8 mouse cellular contexts compared by ENCODE assay signal in genomic region chr9:50452303-50452775, GRCm38 (mm10). TPM values are rescaled to one million over a fixed set of nuclear protein-coding genes. Genes with fewer than 3 reads are reported as not detected.
DNase-seq lines count a peak whose midpoint lies in the region; ATAC-seq and TF ChIP-seq lines count a peak whose summit lies in the region.

No protein-coding gene starts in this region.

- peaks cover 11% of the 10 kb centered on the region for H3K4me1 ChIP-seq in forebrain, embryonic 14.5 days (ENCODE audit: control insufficient read depth, insufficient read depth, low read length)
- no peaks in the 10 kb centered on the region for H3K4me1 ChIP-seq in liver, postnatal 0 days (ENCODE audit: insufficient read depth)
- no peaks in the 10 kb centered on the region for H3K4me1 ChIP-seq in neural tube, embryonic 14.5 days (ENCODE audit: control insufficient read depth, insufficient read depth, low read length)
- H3K4me1 ChIP-seq in testis, adult 2 months (ENCODE audit: control insufficient read depth, insufficient read depth, low read length) = peaks cover 4% of the 10 kb centered on the region

- 14% methylated on average over 10 of the region's 10 CpGs for WGBS in forebrain, embryonic 14.5 days
- 11% methylated on average over 10 of the region's 10 CpGs for WGBS in liver, postnatal 0 days (ENCODE audit: insufficient replicate concordance)
- WGBS in neural tube, embryonic 14.5 days = 18% methylated on average over 10 of the region's 10 CpGs

- no peaks in the 10 kb centered on the region for H3K9me3 ChIP-seq in forebrain, embryonic 14.5 days (replicated peaks; ENCODE audit: control insufficient read depth, low read length)
- no peaks in the 10 kb centered on the region for H3K9me3 ChIP-seq in liver, postnatal 0 days (ENCODE audit: low read length)
- no peaks in the 10 kb centered on the region for H3K9me3 ChIP-seq in neural tube, embryonic 14.5 days (ENCODE audit: control insufficient read depth, low read length)

- peak overlapping the region; percentile 21 for H3K9ac ChIP-seq in forebrain, embryonic 14.5 days (ENCODE audit: low read length)
- no peak overlapping the region for H3K9ac ChIP-seq in liver, postnatal 0 days (replicated peaks)
- no peak overlapping the region for H3K9ac ChIP-seq in neural tube, embryonic 14.5 days (replicated peaks; ENCODE audit: low read depth, low read length)

- TF ChIP-seq POLR2A in testis, adult 2 months (IDR thresholded peaks at IDR 0.05; ENCODE audit: control insufficient read depth, low read depth, low read length) = no peak

- TF ChIP-seq CTCF in liver, postnatal 0 days (IDR thresholded peaks at IDR 0.05; ENCODE audit: low read depth) = peak; percentile 99
- peak; percentile 97 for TF ChIP-seq CTCF in testis, adult 2 months (IDR thresholded peaks at IDR 0.05; ENCODE audit: control insufficient read depth, insufficient read depth, insufficient replicate concordance, low read depth, low read length)

- TF ChIP-seq EP300 in liver, postnatal 0 days (IDR thresholded peaks at IDR 0.05; ENCODE audit: low read depth) = no peak

- peak; percentile 83 for ATAC-seq in cerebellum, adult (ENCODE audit: insufficient number of reproducible peaks, low FRiP score, low TSS enrichment)
- ATAC-seq in forebrain, embryonic 14.5 days = peak; percentile 71
- peak; percentile 87 for ATAC-seq in liver, postnatal 0 days
- peak; percentile 71; the same call in 1 of the 2 replicates for ATAC-seq in neural tube, embryonic 14.5 days (ENCODE audit: low read depth)

- H3K27me3 ChIP-seq in forebrain, embryonic 14.5 days (replicated peaks; ENCODE audit: control insufficient read depth, insufficient read depth, low read length) = no peaks in the 10 kb centered on the region
- no peaks in the 10 kb centered on the region for H3K27me3 ChIP-seq in liver, postnatal 0 days (ENCODE audit: insufficient read depth, low read length)
- H3K27me3 ChIP-seq in neural tube, embryonic 14.5 days (ENCODE audit: control insufficient read depth, insufficient read depth, low read length) = no peaks in the 10 kb centered on the region
- no peaks in the 10 kb centered on the region for H3K27me3 ChIP-seq in testis, adult 2 months (ENCODE audit: control insufficient read depth, insufficient read depth, low read length)

- H3K4me2 ChIP-seq in forebrain, embryonic 14.5 days (ENCODE audit: low read length) = peak overlapping the region; percentile 34
- peak overlapping the region; percentile 52 for H3K4me2 ChIP-seq in liver, postnatal 0 days (ENCODE audit: low read depth, low read length)
- H3K4me2 ChIP-seq in neural tube, embryonic 14.5 days (ENCODE audit: low read depth, low read length) = peak overlapping the region; percentile 7; the same call in 1 of the 2 replicates

- DNase-seq in ES-CJ7 (ENCODE audit: low read depth, low spot score) = peak; percentile 95
- DNase-seq in forebrain, embryonic 14.5 days (ENCODE audit: low spot score) = peak; percentile 90
- DNase-seq in heart, postnatal 25 days (ENCODE audit: low spot score) = peak; percentile 24
- peak; percentile 94 for DNase-seq in layer of hippocampus, adult 11-12 months (ENCODE audit: low spot score)
- peak; percentile 89 for DNase-seq in liver, postnatal 0 days

- H3K4me3 ChIP-seq in forebrain, embryonic 14.5 days (ENCODE audit: low read depth, low read length) = no peak overlapping the region
- no peak overlapping the region for H3K4me3 ChIP-seq in liver, postnatal 0 days (ENCODE audit: low read depth, low read length)
- no peak overlapping the region for H3K4me3 ChIP-seq in neural tube, embryonic 14.5 days (ENCODE audit: low read depth, low read length)
- 0 out of 2 replicates have a peak overlapping the region, but pooled peaks have one; percentile 14 for H3K4me3 ChIP-seq in testis, adult 2 months (ENCODE audit: control insufficient read depth, low read depth, low read length)

- intact Hi-C loops in heart, postnatal 25 days (cut with DNase I) = no loop called here

- H3K27ac ChIP-seq in forebrain, embryonic 14.5 days (ENCODE audit: low read depth, low read length) = peak overlapping the region; percentile 41
- 0 out of 2 replicates have a peak overlapping the region, but pooled peaks have one; percentile 7 for H3K27ac ChIP-seq in liver, postnatal 0 days (ENCODE audit: low read depth)
- no peak overlapping the region for H3K27ac ChIP-seq in neural tube, embryonic 14.5 days (ENCODE audit: low read depth, low read length)
- H3K27ac ChIP-seq in testis, adult 2 months (ENCODE audit: control insufficient read depth, insufficient read depth, low read depth, low read length) = no peak overlapping the region

- no peaks in the 10 kb centered on the region for H3K36me3 ChIP-seq in forebrain, embryonic 14.5 days (ENCODE audit: control insufficient read depth, insufficient read depth, low read length)
- no peaks in the 10 kb centered on the region for H3K36me3 ChIP-seq in liver, postnatal 0 days (replicated peaks; ENCODE audit: insufficient read depth, low read length)
- H3K36me3 ChIP-seq in neural tube, embryonic 14.5 days (ENCODE audit: control insufficient read depth, insufficient read depth, low read length) = no peaks in the 10 kb centered on the region
- H3K36me3 ChIP-seq in testis, adult 2 months (ENCODE audit: control insufficient read depth, insufficient read depth, low read length) = no peaks in the 10 kb centered on the region

RNA-seq across cellular contexts. Expression of gene Plet1, which starts 42.0 kb away (rescaled TPM):
- 0.27 and 0.30 TPM in 2 replicates for polyA plus RNA-seq in forebrain, embryonic 14.5 days (2014; fragmentation: Nextera tagmentation; extraction: Ambion mirVana)
- total RNA-seq in heart, postnatal 25 days (2021) = 1 to 10 TPM; 1.6 to 2.2 TPM
- polyA plus RNA-seq in liver, postnatal 0 days (2015; fragmentation: Nextera tagmentation; extraction: Ambion mirVana) = 0.71 and 1.0 TPM in 2 replicates
- polyA plus RNA-seq in neural tube, embryonic 14.5 days (2014; fragmentation: Nextera tagmentation; extraction: Ambion mirVana) = 0.39 and 0.62 TPM in 2 replicates
- polyA plus RNA-seq in testis, adult 2 months (2012; rRNA removed) = 0.16 and 0.87 TPM in 2 replicates

Comparison
In these comparisons a context has a peak if more than half of its experiments do, and no peak if none do; other contexts are left out.
1. DNase-seq: peak in every context shown above with its lines; median percentile 95 in ES-CJ7; 94 in layer of hippocampus, adult 11-12 months; 90 in forebrain, embryonic 14.5 days; 89 in liver, postnatal 0 days; 24 in heart, postnatal 25 days.
2. H3K27ac ChIP-seq: peak in forebrain, embryonic 14.5 days (single experiment) and liver, postnatal 0 days (single experiment); none in neural tube, embryonic 14.5 days (single experiment) and testis, adult 2 months (single experiment).
3. Peak in every context shown above with its lines, with median percentiles within 50 percentile points of each other: ATAC-seq and H3K4me2 ChIP-seq.